Comparison of ENCODE assay signal across 8 mouse cellular contexts in the genomic region with DNA sequence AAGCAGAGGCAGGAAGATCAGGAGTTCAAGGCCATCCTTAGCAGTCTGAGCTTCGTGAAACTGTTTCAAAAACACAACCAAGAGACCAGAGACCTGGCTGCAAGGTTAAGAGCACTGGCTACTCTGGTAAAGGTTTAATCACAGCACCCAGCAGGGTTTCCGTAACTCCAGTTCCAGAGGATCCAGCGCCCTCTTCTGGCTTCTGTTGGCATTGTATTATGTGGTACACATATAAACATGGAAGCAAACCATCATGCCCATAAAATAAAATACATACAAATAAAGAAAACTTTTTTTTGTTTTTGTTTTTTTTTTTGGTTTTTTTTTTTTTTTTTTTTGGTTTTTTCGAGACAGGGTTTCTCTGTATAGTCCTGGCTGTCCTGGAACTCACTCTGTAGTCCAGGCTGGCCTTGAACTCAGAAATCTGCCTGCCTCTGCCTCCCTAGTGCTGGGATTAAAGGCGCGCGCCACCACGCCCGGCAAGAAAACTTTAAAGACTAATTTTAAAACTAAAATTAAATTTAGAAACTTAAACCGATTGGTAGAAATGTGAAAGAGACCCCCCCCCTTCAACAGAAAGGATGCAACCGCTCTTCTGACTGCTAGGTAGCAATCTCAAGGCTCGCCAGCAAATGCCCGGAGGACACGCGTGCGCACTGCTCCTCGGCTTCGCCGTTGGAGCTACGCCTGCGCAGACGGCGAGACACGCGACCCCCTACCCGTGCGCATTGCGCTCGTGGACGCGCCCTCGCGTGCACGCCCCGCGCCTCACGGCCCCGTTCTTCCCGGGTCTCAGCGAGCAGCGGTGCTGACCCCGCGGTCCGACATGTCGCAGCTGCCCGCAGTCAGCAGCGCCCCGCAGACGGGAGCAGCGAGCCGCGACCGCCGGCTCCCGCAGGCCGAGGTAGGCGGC. TPM values are rescaled to one million over a fixed set of nuclear protein-coding genes. Genes with fewer than 3 reads are reported as not detected.
DNase-seq lines count a peak whose midpoint lies in the region; ATAC-seq and TF ChIP-seq lines count a peak whose summit lies in the region.

Gene Eid2 (plus strand): TSS at position 753 of the 913 bp plus-strand sequence.

- 11% methylated on average over 25 of the region's 57 CpGs for WGBS in embryonic facial prominence, embryonic 14.5 days
- 7% methylated on average over 55 of the region's 57 CpGs for WGBS in heart, embryonic 10.5 days
- WGBS in limb, embryonic 13.5 days = 8% methylated on average over 56 of the region's 57 CpGs
- 10% methylated on average over 41 of the region's 57 CpGs for WGBS in stomach, postnatal 0 days

- no peaks in the 10 kb centered on the region for H3K79me2 ChIP-seq in myocyte (ENCODE audit: control insufficient read depth, insufficient read depth)

- H3K9ac ChIP-seq in embryonic facial prominence, embryonic 14.5 days (ENCODE audit: low read depth, low read length) = peak within 1 kb of the TSS; percentile 96
- H3K9ac ChIP-seq in limb, embryonic 13.5 days = peak within 1 kb of the TSS; percentile 99
- peak within 1 kb of the TSS; percentile 90 for H3K9ac ChIP-seq in stomach, postnatal 0 days (ENCODE audit: low read length)

- H3ac ChIP-seq in myocyte (ENCODE audit: control insufficient read depth, insufficient read length) = peak within 1 kb of the TSS; percentile 81

- H3K4me1 ChIP-seq in megakaryocyte, embryonic 14.5 days = peaks cover 13% of the 10 kb centered on the region
- H3K4me1 ChIP-seq in embryonic facial prominence, embryonic 14.5 days (ENCODE audit: control insufficient read depth, insufficient read depth, low read length) = no peaks in the 10 kb centered on the region
- H3K4me1 ChIP-seq in heart, embryonic 10.5 days = no peaks in the 10 kb centered on the region
- peaks cover 12% of the 10 kb centered on the region for H3K4me1 ChIP-seq in limb, embryonic 13.5 days
- no peaks in the 10 kb centered on the region for H3K4me1 ChIP-seq in stomach, postnatal 0 days (replicated peaks; ENCODE audit: control insufficient read depth, insufficient read depth)

- ATAC-seq in megakaryocyte, adult 5-6 weeks (ENCODE audit: poor library complexity, severe bottlenecking) = no peak
- peak; percentile 94 for ATAC-seq in embryonic facial prominence, embryonic 14.5 days (ENCODE audit: low read depth)
- ATAC-seq in limb, embryonic 13.5 days (ENCODE audit: low FRiP score, low read depth) = peak; percentile 94
- peak; percentile 78 for ATAC-seq in stomach, postnatal 0 days (ENCODE audit: low FRiP score, low TSS enrichment)

- H3K27ac ChIP-seq in embryonic facial prominence, embryonic 14.5 days (replicated peaks; ENCODE audit: low read depth, low read length) = peak within 1 kb of the TSS; percentile 90
- H3K27ac ChIP-seq in heart, embryonic 10.5 days = peak within 1 kb of the TSS; percentile 95
- peak within 1 kb of the TSS; percentile 93 for H3K27ac ChIP-seq in limb, embryonic 13.5 days
- H3K27ac ChIP-seq in stomach, postnatal 0 days (replicated peaks) = peak within 1 kb of the TSS; percentile 86

- H3K36me3 ChIP-seq in megakaryocyte, embryonic 14.5 days (replicated peaks; ENCODE audit: low read length) = no peaks in the 10 kb centered on the region
- H3K36me3 ChIP-seq in embryonic facial prominence, embryonic 14.5 days (ENCODE audit: control insufficient read depth, insufficient read depth, low read length) = peaks cover 18% of the 10 kb centered on the region
- peaks cover 21% of the 10 kb centered on the region for H3K36me3 ChIP-seq in heart, embryonic 10.5 days
- H3K36me3 ChIP-seq in limb, embryonic 13.5 days = peaks cover 27% of the 10 kb centered on the region
- no peaks in the 10 kb centered on the region for H3K36me3 ChIP-seq in myocyte (ENCODE audit: control insufficient read depth, insufficient read depth)
- no peaks in the 10 kb centered on the region for H3K36me3 ChIP-seq in stomach, postnatal 0 days (ENCODE audit: control insufficient read depth, insufficient read depth, low read length)

- H3K4me2 ChIP-seq in embryonic facial prominence, embryonic 14.5 days (ENCODE audit: low read depth, low read length) = peak within 1 kb of the TSS; percentile 70
- peak within 1 kb of the TSS; percentile 82 for H3K4me2 ChIP-seq in limb, embryonic 13.5 days (replicated peaks)
- peak within 1 kb of the TSS; percentile 61 for H3K4me2 ChIP-seq in myocyte (ENCODE audit: low read depth)
- peak within 1 kb of the TSS; percentile 71 for H3K4me2 ChIP-seq in stomach, postnatal 0 days (replicated peaks; ENCODE audit: low read depth)

- H3K27me3 ChIP-seq in megakaryocyte, embryonic 14.5 days (replicated peaks) = peaks cover 28% of the 10 kb centered on the region
- no peaks in the 10 kb centered on the region for H3K27me3 ChIP-seq in embryonic facial prominence, embryonic 14.5 days (replicated peaks; ENCODE audit: control insufficient read depth, insufficient read depth, low read length)
- no peaks in the 10 kb centered on the region for H3K27me3 ChIP-seq in heart, embryonic 10.5 days (ENCODE audit: insufficient read depth, poor library complexity, severe bottlenecking)
- no peaks in the 10 kb centered on the region for H3K27me3 ChIP-seq in limb, embryonic 13.5 days
- peaks cover 4% of the 10 kb centered on the region for H3K27me3 ChIP-seq in myocyte (ENCODE audit: control insufficient read depth, insufficient read depth, insufficient read length)
- H3K27me3 ChIP-seq in stomach, postnatal 0 days (ENCODE audit: control insufficient read depth, insufficient read depth, low read length) = no peaks in the 10 kb centered on the region

- peak; percentile 38; the same call in 1 of the 2 replicates for TF ChIP-seq CTCF in stomach, postnatal 0 days (IDR thresholded peaks at IDR 0.05; ENCODE audit: low read depth)

- no peak for TF ChIP-seq EP300 in stomach, postnatal 0 days (optimal IDR thresholded peaks at IDR 0.05)

- peak; percentile 96 for DNase-seq in embryonic facial prominence, embryonic 14.5 days (ENCODE audit: low spot score)
- DNase-seq in heart, embryonic 10.5 days (ENCODE audit: low spot score) = peak; percentile 88
- DNase-seq in kidney, adult 9 months = peak; percentile 77
- peak; percentile 75 for DNase-seq in stomach, postnatal 0 days (ENCODE audit: low spot score)

- TF ChIP-seq POLR2A in myocyte (IDR thresholded peaks at IDR 0.05; ENCODE audit: insufficient read length, low read depth) = peak; percentile 90

- H3K9me3 ChIP-seq in megakaryocyte, embryonic 14.5 days = peaks cover 6% of the 10 kb centered on the region; the same call in 1 of the 2 replicates
- no peaks in the 10 kb centered on the region for H3K9me3 ChIP-seq in embryonic facial prominence, embryonic 14.5 days (ENCODE audit: control insufficient read depth, low read length)
- no peaks in the 10 kb centered on the region for H3K9me3 ChIP-seq in heart, embryonic 10.5 days
- no peaks in the 10 kb centered on the region for H3K9me3 ChIP-seq in limb, embryonic 13.5 days
- no peaks in the 10 kb centered on the region for H3K9me3 ChIP-seq in stomach, postnatal 0 days (ENCODE audit: control insufficient read depth, low read length)

- peak within 1 kb of the TSS; percentile 95 for H3K4me3 ChIP-seq in megakaryocyte, embryonic 14.5 days (replicated peaks)
- H3K4me3 ChIP-seq in embryonic facial prominence, embryonic 14.5 days (ENCODE audit: low read depth, low read length) = peak within 1 kb of the TSS; percentile 81
- peak within 1 kb of the TSS; percentile 91 for H3K4me3 ChIP-seq in heart, embryonic 10.5 days
- peak within 1 kb of the TSS; percentile 95 for H3K4me3 ChIP-seq in limb, embryonic 13.5 days
- H3K4me3 ChIP-seq in myocyte = peak within 1 kb of the TSS; percentile 3
- H3K4me3 ChIP-seq in stomach, postnatal 0 days (ENCODE audit: low read depth, low read length) = peak within 1 kb of the TSS; percentile 72

TF ChIP-seq in myocyte, 11 proteins besides CTCF, POLR2A, EP300 and RAD21:
- TF ChIP-seq TCF3 (IDR thresholded peaks at IDR 0.05; ENCODE audit: insufficient read length, low read depth) (no peak), MYOD1 (IDR thresholded peaks at IDR 0.05; ENCODE audit: control insufficient read depth in 1 of 3, insufficient read length in 2 of 3, low read depth in 2 of 3) (no peak), POLR2AphosphoS2 (IDR thresholded peaks at IDR 0.05; ENCODE audit: insufficient read length, low read depth) (peak; percentile 82)

RNA-seq across cellular contexts. Expression of gene Eid2, which starts in this region (rescaled TPM):
- polyA plus RNA-seq in megakaryocyte, embryonic 14.5 days (2012; ENCODE audit: insufficient read depth, low replicate concordance) = 8.1 and 12.2 TPM in 2 replicates
- 0.68 and 1.1 TPM in 2 replicates for total RNA-seq in megakaryocyte, adult 5-6 weeks (2015)
- total RNA-seq in megakaryocyte, adult 5-6 weeks (2017) = 0.40 and 0.57 TPM in 2 replicates
- 4.9 and 6.3 TPM in 2 replicates for polyA plus RNA-seq in embryonic facial prominence, embryonic 14.5 days (2014; fragmentation: Nextera tagmentation; extraction: Ambion mirVana)
- 0.90 and 1.4 TPM in 2 replicates for polyA plus RNA-seq in heart, embryonic 10.5 days (2016; fragmentation: Nextera tagmentation; extraction: Ambion mirVana)
- polyA plus RNA-seq in limb, embryonic 13.5 days (2015; fragmentation: Nextera tagmentation; extraction: Ambion mirVana) = 2.5 and 4.4 TPM in 2 replicates
- polyA plus RNA-seq in myocyte (2012; fragmentation: generic; extraction: Trizol) = 6.5 TPM
- polyA plus RNA-seq in stomach, postnatal 0 days (2015; fragmentation: Nextera tagmentation; extraction: Ambion mirVana) = 4.5 and 4.8 TPM in 2 replicates

Comparison
In these comparisons a context has a peak if more than half of its experiments do, and no peak if none do; other contexts are left out.
1. H3K4me3 ChIP-seq: peak in every context shown above with its lines; median percentile 95 in megakaryocyte, embryonic 14.5 days; 95 in limb, embryonic 13.5 days; 91 in heart, embryonic 10.5 days; 81 in embryonic facial prominence, embryonic 14.5 days; 72 in stomach, postnatal 0 days; 3 in myocyte.